ENCODE assay signal across 16 mouse cellular contexts in genomic region chr2:79934660-79935059, GRCm38 (mm10).
"Had no signal": no experiment of that assay in that cellular context is flagged by ENCODE, and none has a peak within 500 bp of the region (broad histone marks: within the 10 kb centered on the region; RNA-seq: fewer than 3 reads in every experiment).

No protein-coding gene starts in this region.

- H3K4me1 ChIP-seq: neural tube, embryonic 13.5 days; neural tube, embryonic 15.5 days; stomach, embryonic 15.5 days had no signal

- H3K4me2 ChIP-seq: neural tube, embryonic 13.5 days; neural tube, embryonic 15.5 days; stomach, embryonic 15.5 days had no signal

- H3K9me3 ChIP-seq: neural tube, embryonic 13.5 days; stomach, embryonic 15.5 days had no signal

- H3K27me3 ChIP-seq: neural tube, embryonic 13.5 days; neural tube, embryonic 15.5 days; stomach, embryonic 15.5 days had no signal

- H3K4me3 ChIP-seq: neural tube, embryonic 13.5 days; neural tube, embryonic 15.5 days; stomach, embryonic 15.5 days had no signal

- H3K27ac ChIP-seq: neural tube, embryonic 13.5 days; neural tube, embryonic 15.5 days; stomach, embryonic 15.5 days; stomach, postnatal 0 days had no signal

- H3K36me3 ChIP-seq: neural tube, embryonic 13.5 days; neural tube, embryonic 15.5 days; stomach, embryonic 15.5 days had no signal

- DNase-seq: retina, postnatal 1 day; right cerebral cortex, adult 18-20 months; right cerebral cortex, postnatal 14 days; right cerebral cortex, postnatal 25 days; right cerebral cortex, postnatal 4 days; spleen, adult 18-20 months; thymus, adult 18-20 months; thymus, adult 2 months; thymus, postnatal 14 days; thymus, postnatal 25 days; thymus, postnatal 36 days; thymus, postnatal 4 days had no signal

- H3K9ac ChIP-seq: neural tube, embryonic 13.5 days; neural tube, embryonic 15.5 days; stomach, embryonic 15.5 days had no signal
